Mouse (Mus musculus): ENCODE data around the gene Drg2. TPM values are rescaled to one million over a fixed set of nuclear protein-coding genes. Genes with fewer than 3 reads are reported as not detected.

The Drg2 gene
- polyA plus RNA-seq (2012; rRNA removed) = 81.8 and 85.6 TPM in 2 replicates

GRCm38 (mm10) chr11:60454080-60454744 is at the start of gene Drg2:
Drg2 (plus strand) TSS chr11:60454591.

GRCm38 (mm10) chr11:60416963-60417716 is 37.3 kb upstream of the Drg2 start, which contains the start of gene Gid4:
Gid4 (plus strand) TSS chr11:60417145.

GRCm38 (mm10) chr11:60417717-60418472 is 36.5 kb upstream of the Drg2 start, which contains the start of gene Atpaf2:
Atpaf2 (minus strand) TSS chr11:60418457.

GRCm38 (mm10) chr11:60469039-60469438 is 14.6 kb downstream of the Drg2 start, which contains the start of gene Myo15:
Myo15 (plus strand) TSS chr11:60469339.

Other genes with a start within 250 kb of the Drg2 start
- 48.3 and 52.1 TPM in 2 replicates for gene Srebf1, start 232.0 kb upstream of the Drg2 start, polyA plus RNA-seq (2012; rRNA removed)
- 69.1 and 75.2 TPM in 2 replicates for gene Tom1l2, start 101.7 kb upstream of the Drg2 start, polyA plus RNA-seq (2012; rRNA removed)
- gene Drc3, start 101.3 kb upstream of the Drg2 start, polyA plus RNA-seq (2012; rRNA removed) = 7.7 and 8.7 TPM in 2 replicates
- gene Gid4, start 37.4 kb upstream of the Drg2 start, polyA plus RNA-seq (2012; rRNA removed) = 22.1 and 23.7 TPM in 2 replicates
- 34.0 and 34.5 TPM in 2 replicates for gene Atpaf2, start 36.1 kb upstream of the Drg2 start, polyA plus RNA-seq (2012; rRNA removed)
- 0.19 and 0.28 TPM in 2 replicates for gene Myo15, start 14.7 kb downstream of the Drg2 start, polyA plus RNA-seq (2012; rRNA removed)
- gene Alkbh5, start 81.8 kb downstream of the Drg2 start, polyA plus RNA-seq (2012; rRNA removed) = 12.2 and 12.5 TPM in 2 replicates
- 67.8 and 72.7 TPM in 2 replicates for gene Llgl1, start 245.1 kb downstream of the Drg2 start, polyA plus RNA-seq (2012; rRNA removed)

Measured in central nervous system, embryonic 18 days (tissue).